Mouse (Mus musculus): ENCODE data around the gene Gm20503.

Gm20503 gene

DNA sequence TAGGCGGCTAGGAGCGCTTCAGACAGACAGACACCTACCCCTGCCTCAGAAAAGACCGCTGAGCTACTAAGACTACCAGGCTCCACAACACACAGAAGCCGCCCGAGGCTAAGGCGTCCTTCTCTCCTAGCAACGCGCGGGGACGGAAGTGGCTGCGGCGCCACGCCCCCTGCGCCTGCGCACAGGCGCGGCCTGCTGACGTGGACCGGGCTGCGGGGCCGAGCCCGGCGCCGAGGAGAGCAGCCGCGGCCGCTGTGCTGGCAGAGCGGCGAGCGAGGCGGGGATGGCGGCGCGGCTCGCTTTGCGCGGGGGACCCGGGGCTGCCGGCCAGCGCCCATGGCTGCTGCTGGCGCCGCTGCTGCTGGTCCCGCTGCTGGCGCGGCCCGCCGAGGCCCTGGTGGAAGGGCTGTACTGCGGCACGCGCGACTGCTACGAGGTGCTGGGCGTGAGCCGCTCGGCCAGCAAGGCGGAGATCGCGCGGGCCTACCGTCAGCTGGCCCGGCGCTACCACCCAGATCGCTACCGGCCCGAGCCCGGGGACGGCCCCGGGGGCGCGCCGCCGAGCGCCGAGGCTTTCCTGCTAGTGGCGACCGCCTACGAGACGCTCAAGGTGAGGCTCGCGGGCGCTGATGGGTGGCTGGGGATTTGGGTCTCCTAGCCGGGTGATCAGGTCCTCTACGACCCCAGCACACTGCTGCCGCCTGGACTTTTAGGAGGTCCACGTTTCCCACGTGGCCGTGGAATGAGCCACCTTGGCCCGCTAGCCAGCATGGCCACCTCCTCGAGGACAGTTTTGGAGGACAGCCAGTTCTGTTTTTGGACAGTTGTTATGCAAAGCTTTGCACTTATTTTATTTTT, at the start of gene Gm20503:
TSS of gene Gm20503 (plus strand) at position 263 of the 858 bp plus-strand sequence.
- in situ Hi-C loops (cut with MboI, MseI) = no loop called here

DNA sequence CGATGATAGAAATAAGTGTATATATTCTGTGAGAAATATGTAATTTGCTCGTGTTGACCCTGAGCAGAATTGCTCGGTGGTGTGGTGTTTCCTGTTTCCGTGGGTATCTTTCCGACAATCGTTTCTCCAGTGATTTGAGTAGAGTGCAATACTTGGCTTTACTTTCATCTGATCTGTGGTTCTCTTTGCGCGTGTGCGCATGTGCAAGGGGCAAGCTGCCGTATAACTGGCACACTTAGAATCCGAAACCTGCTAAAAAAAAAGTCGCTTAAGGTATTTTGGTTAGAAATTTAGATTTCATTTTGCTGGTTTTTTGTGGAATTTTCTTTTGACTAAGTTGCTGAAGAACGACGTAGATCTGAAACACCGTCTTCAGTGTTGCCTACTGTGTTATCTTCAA, 41.3 kb upstream of the Gm20503 start:
- in situ Hi-C loops (cut with MboI, MseI) = no loop called here

GRCm38 (mm10) chr4:58963271-58963670, 39.7 kb upstream of the Gm20503 start:
- in situ Hi-C loops (cut with MboI, MseI) = no loop called here

GRCm38 (mm10) chr4:58965136-58965535, 37.9 kb upstream of the Gm20503 start:
- in situ Hi-C loops (cut with MboI, MseI) = no loop called here

GRCm38 (mm10) chr4:58970678-58971077, 32.3 kb upstream of the Gm20503 start:
- in situ Hi-C loops (cut with MboI, MseI) = no loop called here

GRCm38 (mm10) chr4:58975711-58976110, 27.3 kb upstream of the Gm20503 start:
- in situ Hi-C loops (cut with MboI, MseI) = no loop called here

GRCm38 (mm10) chr4:58981421-58981820, 21.6 kb upstream of the Gm20503 start:
- in situ Hi-C loops (cut with MboI, MseI) = loop anchor here (5.0 kb wide), 1 partner anchor 61 kb away; no protein-coding TSS in a partner anchor

GRCm38 (mm10) chr4:58982806-58983205, 20.2 kb upstream of the Gm20503 start:
- in situ Hi-C loops (cut with MboI, MseI) = loop anchor here (5.0 kb wide), 1 partner anchor 59 kb away; no protein-coding TSS in a partner anchor

DNA sequence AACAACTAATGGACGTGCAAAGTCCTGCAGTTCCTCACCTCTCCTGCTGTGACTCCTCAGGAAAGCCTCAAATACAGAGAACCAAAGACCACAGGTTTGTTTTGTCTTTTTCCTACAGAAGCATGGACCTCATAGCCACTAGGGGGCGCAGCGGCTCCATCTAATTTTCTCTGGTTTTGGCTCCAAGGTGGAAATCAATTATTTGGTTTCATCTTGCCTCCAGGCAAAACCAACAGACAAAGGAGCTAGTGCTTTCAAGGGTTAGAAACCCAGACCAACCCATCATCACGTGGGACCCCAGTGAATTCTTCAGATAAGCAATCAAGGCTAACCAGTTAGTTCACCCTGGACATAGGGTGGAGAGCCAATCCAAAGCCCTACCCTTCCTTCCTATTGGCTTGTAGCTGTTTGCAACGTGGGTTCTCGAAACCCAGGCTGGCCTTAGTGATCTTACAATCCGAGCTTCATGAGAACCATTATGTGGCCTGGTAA, 17.8 kb upstream of the Gm20503 start:
- in situ Hi-C loops (cut with MboI, MseI) = no loop called here

GRCm38 (mm10) chr4:58986540-58987190, 16.3 kb upstream of the Gm20503 start, which contains the start of gene Ptgr1:
Gene Ptgr1, minus strand, starts transcription at chr4:58987119.
- in situ Hi-C loops (cut with MboI, MseI) = no loop called here

DNA sequence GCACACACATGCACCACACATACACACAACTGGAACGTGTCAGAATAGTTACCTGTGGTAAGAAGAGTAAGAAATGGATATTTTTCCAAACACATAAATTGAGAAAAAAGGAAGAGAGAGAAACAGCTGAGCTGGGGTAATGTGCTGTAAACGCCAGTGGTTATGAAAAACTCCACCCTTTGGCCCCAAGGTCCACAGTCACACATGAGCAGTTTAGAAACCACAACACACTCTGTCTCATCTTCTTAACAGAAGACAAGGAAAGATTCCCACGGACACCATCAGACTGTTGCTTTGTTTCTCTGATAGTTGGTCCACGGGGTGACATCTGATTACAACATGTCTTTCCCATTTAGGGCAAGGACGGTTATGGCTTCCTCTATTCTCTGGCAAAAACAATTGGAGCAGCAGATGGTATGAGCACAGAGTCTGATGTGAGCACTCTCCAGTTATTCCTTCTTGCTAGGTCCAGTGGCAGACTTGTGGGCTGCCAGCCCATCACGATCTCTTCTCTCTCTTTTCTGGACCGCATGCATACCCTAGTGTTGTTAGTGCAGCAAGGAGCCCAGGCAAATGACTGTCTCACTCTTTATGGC, 13.6 kb upstream of the Gm20503 start:
- in situ Hi-C loops (cut with MboI, MseI) = no loop called here

GRCm38 (mm10) chr4:58990609-58991434, 12.2 kb upstream of the Gm20503 start:
- in situ Hi-C loops (cut with MboI, MseI) = loop anchor here (5.0 to 10.0 kb wide), 2 partner anchors 64 to 1076 kb away; partner anchors contain the start of gene D630039A03Rik

GRCm38 (mm10) chr4:58992195-58992594, 10.8 kb upstream of the Gm20503 start:
- in situ Hi-C loops (cut with MboI, MseI) = loop anchor here (5.0 to 10.0 kb wide), 2 partner anchors 65 to 1077 kb away; partner anchors contain the start of gene D630039A03Rik

- in situ Hi-C loops (cut with MboI, MseI) = loop anchor here (5.0 to 10.0 kb wide), 2 partner anchors 67 to 1080 kb away; partner anchors contain the start of gene D630039A03Rik
These were observed 8.2 kb upstream of the Gm20503 start, which contains the start of gene Dnajc25 for GRCm38 (mm10) chr4:58994762-58995161. Gene Dnajc25, plus strand, starts transcription at chr4:58995062.

DNA sequence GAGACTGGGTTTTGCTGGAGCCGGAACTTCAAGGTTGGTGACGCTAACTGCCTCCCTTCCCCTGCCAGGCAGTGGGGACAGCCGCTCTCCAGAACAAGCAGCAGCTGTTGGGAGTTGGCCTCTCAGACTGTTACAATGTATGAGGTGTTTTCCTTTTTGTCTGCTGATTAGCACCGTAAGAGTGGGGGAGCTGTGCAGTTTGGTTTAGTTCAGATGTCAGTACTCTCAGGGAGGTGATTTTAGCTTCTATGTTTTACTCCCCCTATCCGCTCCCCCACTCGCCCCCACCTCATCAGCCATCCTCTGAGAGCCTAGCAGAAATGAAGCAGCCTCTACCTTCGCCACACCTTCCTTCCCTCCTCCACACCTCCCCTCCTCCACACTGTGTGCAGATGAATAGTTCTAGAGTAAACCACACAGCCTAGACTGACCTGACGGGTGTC, 7.7 kb upstream of the Gm20503 start:
- in situ Hi-C loops (cut with MboI, MseI) = loop anchor here (10.0 kb wide), 1 partner anchor 1080 kb away; the partner anchor contains the start of gene D630039A03Rik

DNA sequence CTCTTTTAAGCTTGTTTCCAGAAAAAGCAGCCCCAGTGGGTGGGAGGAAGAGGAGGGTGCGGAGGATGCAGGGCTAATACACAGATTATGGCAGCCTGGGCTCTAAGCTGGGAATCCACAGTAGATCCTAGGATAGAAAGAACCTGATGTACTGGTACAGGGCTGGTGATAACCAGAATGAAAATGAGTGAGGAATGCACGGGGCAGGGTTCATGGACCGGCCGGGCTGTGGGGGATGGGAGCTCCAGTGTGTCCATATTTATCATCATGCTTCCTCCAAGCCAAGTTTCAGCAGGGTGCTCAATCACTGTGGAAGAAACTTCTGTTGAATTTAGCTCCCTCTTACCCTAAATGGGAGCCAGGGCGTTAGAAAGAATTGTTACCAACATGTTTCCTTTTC, 5.9 kb upstream of the Gm20503 start:
- in situ Hi-C loops (cut with MboI, MseI) = loop anchor here (10.0 kb wide), 1 partner anchor 1082 kb away; the partner anchor contains the start of gene D630039A03Rik

- in situ Hi-C loops (cut with MboI, MseI) = loop anchor here (10.0 kb wide), 1 partner anchor 1084 kb away; the partner anchor contains the start of gene D630039A03Rik
These were observed 4.3 kb upstream of the Gm20503 start for GRCm38 (mm10) chr4:58998688-58999087.

DNA sequence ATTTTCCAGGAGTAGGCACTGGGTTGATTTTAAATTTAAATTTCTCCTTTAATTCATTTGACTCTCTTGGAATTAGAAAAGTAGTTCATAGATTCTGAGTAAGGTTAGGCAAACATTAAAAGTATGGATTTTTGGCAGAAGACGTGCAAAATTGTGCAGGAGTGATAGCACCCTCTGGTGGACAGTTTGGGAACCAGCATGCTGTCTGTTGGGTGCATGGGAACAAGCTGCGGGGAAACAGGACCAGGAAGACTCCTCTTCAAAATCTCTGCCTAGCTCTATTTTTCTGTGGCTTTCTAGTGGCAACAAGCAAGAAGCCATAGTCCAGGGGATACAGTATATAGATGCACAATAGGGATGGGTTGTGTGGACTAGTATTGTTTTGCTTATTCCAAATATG, 3.3 kb upstream of the Gm20503 start:
- in situ Hi-C loops (cut with MboI, MseI) = loop anchor here (10.0 kb wide), 1 partner anchor 1085 kb away; the partner anchor contains the start of gene D630039A03Rik

DNA sequence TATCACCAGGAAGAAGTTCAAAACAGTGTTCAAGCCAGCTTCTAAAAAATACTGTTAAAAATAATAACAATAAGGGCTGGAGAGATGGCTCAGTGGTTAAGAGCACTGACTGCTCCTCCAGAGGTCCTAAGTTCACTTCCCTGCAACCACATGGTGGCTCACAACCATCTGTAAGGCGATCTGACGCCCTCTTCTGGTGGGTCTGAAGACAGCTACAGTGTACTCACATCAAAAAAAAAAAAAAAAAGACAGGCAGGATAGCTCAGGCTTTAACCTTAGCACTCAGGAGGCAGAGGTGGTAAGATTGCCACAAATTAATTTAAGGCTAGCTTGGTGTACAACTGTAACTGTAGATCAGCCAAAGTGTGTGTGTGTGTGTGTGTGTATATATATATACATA, 2.4 kb upstream of the Gm20503 start:
- in situ Hi-C loops (cut with MboI, MseI) = no loop called here

GRCm38 (mm10) chr4:59003806-59004200, 793 bp downstream of the Gm20503 start:
- in situ Hi-C loops (cut with MboI, MseI) = no loop called here
